Mouse (Mus musculus) spleen, postnatal 36 days (tissue): ENCODE measurements around the gene Grb14.

Experiments
- DNase-seq, 2 experiments: peaks; one replicate each; pipeline ENCODE4 v3.0.0; 2022; ENCODE audit warnings: low spot score in 2 of 2, mixed read lengths in 1 of 2

Gene Grb14

DNA sequence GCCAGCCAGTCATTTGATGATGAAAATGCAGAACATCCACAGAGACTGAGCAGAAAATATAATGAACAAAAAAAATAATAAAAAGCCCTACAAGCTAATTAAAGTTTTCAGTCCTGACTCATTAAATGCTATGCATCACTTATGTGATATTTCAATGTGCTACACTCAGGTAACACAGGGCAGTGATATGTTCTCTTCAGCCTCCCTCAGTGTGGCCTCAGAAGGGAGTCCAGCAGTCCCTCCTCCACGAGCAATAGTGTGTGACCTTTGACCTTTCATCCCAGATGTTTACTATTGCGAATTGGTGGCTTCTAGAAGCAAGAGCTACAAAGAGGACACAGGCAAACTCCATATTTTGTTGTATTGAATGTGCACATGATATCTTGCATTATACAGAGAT lies 146.5 kb downstream of the Grb14 start:
- DNase-seq = no peak
